Mouse (Mus musculus): Measurements from ENCODE around the gene Mettl14.
A peak's percentile ranks its signal among the peaks of the same experiment; 100 is the strongest.

The Mettl14 gene

GRCm38 (mm10) chr3:123356377-123356991 lies 29.4 kb downstream of the Mettl14 start:
- no peak for DNase-seq

GRCm38 (mm10) chr3:123354388-123354787 lies 31.5 kb downstream of the Mettl14 start:
- no peak for DNase-seq

GRCm38 (mm10) chr3:123353661-123354060 lies 32.2 kb downstream of the Mettl14 start:
- no peak for DNase-seq

GRCm38 (mm10) chr3:123353183-123353582 lies 32.7 kb downstream of the Mettl14 start:
- DNase-seq: peak; percentile 56

- DNase-seq: no peak
Measured at GRCm38 (mm10) chr3:123351519-123351918, 34.4 kb downstream of the Mettl14 start.

GRCm38 (mm10) chr3:123350602-123351001 lies 35.3 kb downstream of the Mettl14 start:
- DNase-seq: no peak

GRCm38 (mm10) chr3:123348080-123348802 lies 37.7 kb downstream of the Mettl14 start:
- no peak for DNase-seq

- no peak for DNase-seq
Measured at GRCm38 (mm10) chr3:123343690-123344089, 42.2 kb downstream of the Mettl14 start.

- DNase-seq: no peak
Measured at GRCm38 (mm10) chr3:123341049-123341448, 44.9 kb downstream of the Mettl14 start.

GRCm38 (mm10) chr3:123338666-123339195 lies 47.2 kb downstream of the Mettl14 start:
- peak; percentile 43 for DNase-seq

GRCm38 (mm10) chr3:123337853-123338252 lies 48.1 kb downstream of the Mettl14 start:
- DNase-seq: no peak

GRCm38 (mm10) chr3:123336951-123337350 lies 49.0 kb downstream of the Mettl14 start:
- no peak for DNase-seq

- no peak for DNase-seq
Measured at GRCm38 (mm10) chr3:123336455-123336854, 49.5 kb downstream of the Mettl14 start.

GRCm38 (mm10) chr3:123335480-123335879 lies 50.4 kb downstream of the Mettl14 start:
- DNase-seq: peak; percentile 64

- no peak for DNase-seq
Measured at GRCm38 (mm10) chr3:123334947-123335346, 51.0 kb downstream of the Mettl14 start.

GRCm38 (mm10) chr3:123333055-123333424 lies 52.9 kb downstream of the Mettl14 start:
- peak; percentile 69 for DNase-seq

- no peak for DNase-seq
Measured at GRCm38 (mm10) chr3:123332330-123333054, 53.4 kb downstream of the Mettl14 start.

- DNase-seq: no peak
Measured at GRCm38 (mm10) chr3:123330221-123330620, 55.7 kb downstream of the Mettl14 start.

GRCm38 (mm10) chr3:123329251-123329650 lies 56.7 kb downstream of the Mettl14 start:
- peak; percentile 77 for DNase-seq

- DNase-seq: no peak
Measured at GRCm38 (mm10) chr3:123324326-123324725, 61.6 kb downstream of the Mettl14 start.

- peak; percentile 64 for DNase-seq
Measured at GRCm38 (mm10) chr3:123322147-123322546, 63.8 kb downstream of the Mettl14 start.

GRCm38 (mm10) chr3:123321612-123322011 lies 64.3 kb downstream of the Mettl14 start:
- peak; percentile 17 for DNase-seq

- DNase-seq: no peak
Measured at GRCm38 (mm10) chr3:123320341-123320740, 65.6 kb downstream of the Mettl14 start.
